Mouse (Mus musculus) stomach, embryonic 14.5 days (tissue): ENCODE measurements around the gene Ankrd11. TPM values are rescaled to one million over a fixed set of nuclear protein-coding genes. Genes with fewer than 3 reads are reported as not detected.

ENCODE experiments used
- ATAC-seq: fragments of 200-750 bp; cut with Nextera tagmentation; 2 replicates; pipeline ENCODE4 v1.8.0; 2017; ENCODE audit warnings: low read depth, moderate TSS enrichment; ENCODE audit not compliant: insufficient number of reproducible peaks, insufficient read depth, low FRiP score
- H3K27ac ChIP-seq: fragments of 300-500 bp; sonication (generic); 2 replicates; pipeline ENCODE4 v1.5.1; 2014; ENCODE audit warnings: mild to moderate bottlenecking, low read length, moderate library complexity, mixed read lengths
- H3K27me3 ChIP-seq: fragments of 300-500 bp; sonication (generic); 2 replicates; pipeline ENCODE4 v1.6.1; 2014; ENCODE audit warnings: low read length, control low read depth, mixed read lengths; ENCODE audit not compliant: control insufficient read depth, insufficient read depth
- H3K36me3 ChIP-seq: fragments of 300-500 bp; sonication (generic); 2 replicates; pipeline ENCODE4 v1.6.1; 2014; ENCODE audit warnings: mild to moderate bottlenecking, control low read depth, low read length, moderate library complexity, mixed read lengths; ENCODE audit not compliant: control insufficient read depth, insufficient read depth
- H3K4me1 ChIP-seq: fragments of 300-500 bp; sonication (generic); 2 replicates; pipeline ENCODE4 v1.6.1; 2014; ENCODE audit warnings: low read length, control low read depth, mixed read lengths; ENCODE audit not compliant: control insufficient read depth, insufficient read depth
- H3K4me2 ChIP-seq: fragments of 300-500 bp; sonication (generic); replicated peaks from 2 replicates; pipeline ENCODE4 v1.6.1; 2014; ENCODE audit warnings: low read depth, low read length, control low read depth
- H3K4me3 ChIP-seq: fragments of 300-500 bp; sonication (generic); 2 replicates; pipeline ENCODE4 v1.5.1; 2014; ENCODE audit warnings: low read depth, low read length, control low read depth
- H3K9ac ChIP-seq: fragments of 300-500 bp; sonication (generic); replicated peaks from 2 replicates; pipeline ENCODE4 v1.6.1; 2014; ENCODE audit warnings: low read depth, mild to moderate bottlenecking, control low read depth, low read length, moderate library complexity, mixed read lengths
- H3K9me3 ChIP-seq: fragments of 300-500 bp; sonication (generic); 2 replicates; pipeline ENCODE4 v1.6.1; 2016; ENCODE audit warnings: low read depth, low read length, control low read depth; ENCODE audit not compliant: control insufficient read depth
- WGBS: fragments of 180-500 bp; shearing (Covaris S2); extraction: QIAGEN DNeasy Blood & Tissue Kit; methylation state at CpG from one replicate; pipeline ENCODE4 v1.1.7; 2014; 5-methylcytosine and 5-hydroxymethylcytosine counted together
- polyA plus RNA-seq: library from polyadenylated mRNA; unstranded; fragments of >200 nt; fragmentation: Nextera tagmentation; extraction: Ambion mirVana; gene quantifications from 2 replicates; pipeline ENCODE4 v1.2.1, GENCODE M21; 2014

Gene Ankrd11
- polyA plus RNA-seq, 1 experiment from 2014 or later: 55.5 TPM

- ATAC-seq: no peak
- H3K4me2 ChIP-seq: no peak overlapping the region
- peaks cover 29% of the 10 kb centered on the region for H3K4me1 ChIP-seq
- no peak overlapping the region for H3K9ac ChIP-seq
- no peak overlapping the region for H3K27ac ChIP-seq
- H3K36me3 ChIP-seq: peaks cover under 1% of the 10 kb centered on the region; the same call in 1 of the 2 replicates
- H3K27me3 ChIP-seq: no peaks in the 10 kb centered on the region
- 83% methylated on average over 7 of the region's 7 CpGs for WGBS
- no peaks in the 10 kb centered on the region for H3K9me3 ChIP-seq
- no peak overlapping the region for H3K4me3 ChIP-seq
These were observed 121.2 kb downstream of the Ankrd11 start for GRCm38 (mm10) chr8:122920890-122921289.

GRCm38 (mm10) chr8:122918438-122919107 is 123.5 kb downstream of the Ankrd11 start:
- ATAC-seq: no peak
- Histone ChIP-seq H3K27me3 (no peaks in the 10 kb centered on the region), H3K4me3 (no peak overlapping the region), H3K4me1 (peaks cover 21% of the 10 kb centered on the region), H3K27ac (no peak overlapping the region; the same call in 1 of the 2 replicates), H3K36me3 (peaks cover 6% of the 10 kb centered on the region; the same call in 1 of the 2 replicates), H3K9ac (no peak overlapping the region), H3K9me3 (no peaks in the 10 kb centered on the region), H3K4me2 (no peak overlapping the region)
- WGBS: 77% methylated on average over 7 of the region's 7 CpGs

- H3K27ac ChIP-seq: peak overlapping the region; percentile 2; the same call in 1 of the 2 replicates
- no peaks in the 10 kb centered on the region for H3K9me3 ChIP-seq
- H3K27me3 ChIP-seq: no peaks in the 10 kb centered on the region
- ATAC-seq: no peak
- H3K4me1 ChIP-seq: peaks cover 21% of the 10 kb centered on the region
- 49% methylated on average over 11 of the region's 11 CpGs for WGBS
- 0 out of 2 replicates have a peak overlapping the region, but pooled peaks have one; percentile 2 for H3K4me2 ChIP-seq
- H3K9ac ChIP-seq: no peak overlapping the region
- H3K36me3 ChIP-seq: peaks cover 11% of the 10 kb centered on the region; the same call in 1 of the 2 replicates
- H3K4me3 ChIP-seq: no peak overlapping the region
These were observed 124.3 kb downstream of the Ankrd11 start for GRCm38 (mm10) chr8:122917531-122918392.

GRCm38 (mm10) chr8:122916766-122917165 is 125.3 kb downstream of the Ankrd11 start:
- 61% methylated on average over 3 of the region's 3 CpGs for WGBS
- H3K4me3 ChIP-seq: no peak overlapping the region
- H3K27ac ChIP-seq: no peak overlapping the region
- H3K4me1 ChIP-seq: peaks cover 19% of the 10 kb centered on the region
- no peak overlapping the region for H3K9ac ChIP-seq
- no peaks in the 10 kb centered on the region for H3K27me3 ChIP-seq
- peaks cover 16% of the 10 kb centered on the region; the same call in 1 of the 2 replicates for H3K36me3 ChIP-seq
- no peak for ATAC-seq
- no peaks in the 10 kb centered on the region for H3K9me3 ChIP-seq
- no peak overlapping the region for H3K4me2 ChIP-seq

- H3K9ac ChIP-seq: no peak overlapping the region
- 82% methylated on average over 4 of the region's 4 CpGs for WGBS
- no peak overlapping the region for H3K27ac ChIP-seq
- H3K4me2 ChIP-seq: no peak overlapping the region
- H3K9me3 ChIP-seq: no peaks in the 10 kb centered on the region
- H3K27me3 ChIP-seq: no peaks in the 10 kb centered on the region
- no peak overlapping the region for H3K4me3 ChIP-seq
- H3K36me3 ChIP-seq: peaks cover 25% of the 10 kb centered on the region; the same call in 1 of the 2 replicates
- ATAC-seq: no peak
- peaks cover 8% of the 10 kb centered on the region for H3K4me1 ChIP-seq
These were observed 129.2 kb downstream of the Ankrd11 start for GRCm38 (mm10) chr8:122912871-122913270.

GRCm38 (mm10) chr8:122912150-122912549 is 129.9 kb downstream of the Ankrd11 start:
- no peak overlapping the region for H3K9ac ChIP-seq
- no peak overlapping the region for H3K4me3 ChIP-seq
- no peak overlapping the region for H3K27ac ChIP-seq
- 80% methylated on average over 3 of the region's 3 CpGs for WGBS
- no peak overlapping the region for H3K4me2 ChIP-seq
- H3K27me3 ChIP-seq: no peaks in the 10 kb centered on the region
- no peak for ATAC-seq
- no peaks in the 10 kb centered on the region for H3K9me3 ChIP-seq
- peaks cover 32% of the 10 kb centered on the region; the same call in 1 of the 2 replicates for H3K36me3 ChIP-seq
- 0 out of 2 replicates have a peak, but pooled peaks cover under 1% of the 10 kb centered on the region for H3K4me1 ChIP-seq

GRCm38 (mm10) chr8:122906463-122907021 is 135.5 kb downstream of the Ankrd11 start:
- H3K27me3 ChIP-seq: no peaks in the 10 kb centered on the region
- H3K4me2 ChIP-seq: no peak overlapping the region
- no peak overlapping the region for H3K9ac ChIP-seq
- no peak overlapping the region for H3K4me3 ChIP-seq
- peaks cover 18% of the 10 kb centered on the region; the same call in 1 of the 2 replicates for H3K36me3 ChIP-seq
- WGBS: 36% methylated on average over 6 of the region's 6 CpGs
- H3K9me3 ChIP-seq: no peaks in the 10 kb centered on the region
- H3K4me1 ChIP-seq: peaks cover 4% of the 10 kb centered on the region; the same call in 1 of the 2 replicates
- ATAC-seq: peak; percentile 66; the same call in 1 of the 2 replicates
- H3K27ac ChIP-seq: no peak overlapping the region

- Histone ChIP-seq H3K4me1 (peaks cover 4% of the 10 kb centered on the region; the same call in 1 of the 2 replicates), H3K4me3 (no peak overlapping the region), H3K27me3 (no peaks in the 10 kb centered on the region), H3K4me2 (no peak overlapping the region), H3K9me3 (no peaks in the 10 kb centered on the region), H3K9ac (no peak overlapping the region), H3K36me3 (peaks cover 18% of the 10 kb centered on the region; the same call in 1 of the 2 replicates), H3K27ac (no peak overlapping the region)
- 90% methylated on average over 4 of the region's 4 CpGs for WGBS
- no peak for ATAC-seq
These were observed 136.7 kb downstream of the Ankrd11 start for GRCm38 (mm10) chr8:122905346-122905745.
